Mouse (Mus musculus) lung, postnatal 4 days (tissue): Measurements from ENCODE around the gene Tdrd12.
"Not testable (repeated sequence)": the region's sequence is repeated elsewhere in the genome, so short reads cannot be mapped to it uniquely, and the experiment has no call there.

Experiments
- DNase-seq, 2 experiments: peaks; one replicate each; pipeline ENCODE4 v3.0.0; 2021

The Tdrd12 gene

DNA sequence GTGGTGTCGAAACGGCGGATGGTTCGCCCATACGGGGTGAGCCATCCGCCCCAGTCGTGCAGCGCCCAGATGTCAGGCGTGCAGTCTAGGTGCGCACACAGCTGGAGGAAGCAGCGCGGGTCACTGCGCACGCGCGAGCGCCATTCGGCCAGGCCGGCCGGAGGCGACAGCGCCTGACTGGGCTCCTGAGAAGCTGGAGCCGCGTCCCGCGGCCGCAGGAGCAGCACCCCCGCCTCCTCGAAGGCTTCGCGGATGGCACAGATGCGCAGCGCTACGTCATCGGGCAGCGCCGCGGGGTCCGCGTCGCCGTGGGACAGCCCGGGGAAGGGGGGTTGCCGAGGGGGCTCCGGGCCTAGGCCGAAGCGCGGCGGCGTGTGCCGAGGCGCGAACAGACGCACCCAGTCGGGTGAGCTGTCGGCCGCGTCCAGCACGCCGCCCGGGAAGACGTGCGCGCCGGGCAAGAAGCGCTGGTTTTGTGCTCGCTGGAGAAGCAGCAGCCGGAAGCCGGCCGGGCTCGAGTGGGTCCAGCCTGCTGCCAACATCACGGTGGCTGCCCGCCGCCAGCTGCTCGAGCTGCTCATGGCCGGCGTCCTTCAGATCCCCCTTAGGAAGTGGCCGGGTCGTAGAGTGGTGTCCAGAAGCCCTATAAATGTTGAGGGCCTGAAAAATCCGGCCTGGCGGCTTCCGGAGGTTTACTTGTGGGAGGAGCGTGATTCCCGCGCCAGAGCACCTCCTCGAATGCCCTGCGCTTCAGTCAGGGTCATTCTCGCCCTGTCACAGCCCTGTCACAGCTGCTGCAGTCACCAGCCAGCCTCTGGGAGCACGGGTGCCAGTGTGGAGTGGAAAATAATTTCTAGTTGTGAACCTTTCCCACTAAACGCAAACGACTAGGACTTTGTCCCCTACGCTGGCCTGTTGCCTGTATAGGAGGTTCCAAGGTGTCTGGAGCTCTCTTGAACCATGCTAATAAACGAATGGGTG lies 18.0 kb upstream of the Tdrd12 start:
- DNase-seq: peak; percentile 91 to 95

DNA sequence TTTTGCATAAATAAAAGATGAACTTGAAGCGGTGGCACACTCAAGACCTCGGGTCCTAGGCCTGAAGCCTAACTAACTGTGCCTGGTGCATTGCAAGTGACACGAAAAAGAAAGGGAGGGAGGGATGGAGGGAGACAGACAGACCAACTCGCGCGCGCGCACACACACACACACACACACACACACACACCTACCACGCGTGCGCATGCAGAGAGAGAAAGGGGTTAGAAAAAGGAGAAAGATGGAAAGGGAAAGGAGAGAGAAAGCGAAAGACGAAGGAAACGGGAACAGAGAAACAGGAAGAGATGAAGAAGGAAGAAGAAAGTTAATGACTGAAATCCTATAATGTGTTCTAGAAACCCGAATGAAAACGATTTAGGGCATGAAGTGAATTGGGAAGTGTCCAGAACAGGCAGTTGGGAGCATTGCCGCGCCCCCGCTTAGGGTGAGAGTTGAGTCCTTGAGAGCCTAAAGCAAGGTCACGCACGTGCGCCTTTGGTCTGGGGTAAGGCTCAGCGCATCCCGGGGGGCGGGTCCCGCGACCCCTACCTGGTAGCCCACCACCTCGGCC lies 17.1 kb upstream of the Tdrd12 start:
- DNase-seq: peak; percentile 17 to 27

DNA sequence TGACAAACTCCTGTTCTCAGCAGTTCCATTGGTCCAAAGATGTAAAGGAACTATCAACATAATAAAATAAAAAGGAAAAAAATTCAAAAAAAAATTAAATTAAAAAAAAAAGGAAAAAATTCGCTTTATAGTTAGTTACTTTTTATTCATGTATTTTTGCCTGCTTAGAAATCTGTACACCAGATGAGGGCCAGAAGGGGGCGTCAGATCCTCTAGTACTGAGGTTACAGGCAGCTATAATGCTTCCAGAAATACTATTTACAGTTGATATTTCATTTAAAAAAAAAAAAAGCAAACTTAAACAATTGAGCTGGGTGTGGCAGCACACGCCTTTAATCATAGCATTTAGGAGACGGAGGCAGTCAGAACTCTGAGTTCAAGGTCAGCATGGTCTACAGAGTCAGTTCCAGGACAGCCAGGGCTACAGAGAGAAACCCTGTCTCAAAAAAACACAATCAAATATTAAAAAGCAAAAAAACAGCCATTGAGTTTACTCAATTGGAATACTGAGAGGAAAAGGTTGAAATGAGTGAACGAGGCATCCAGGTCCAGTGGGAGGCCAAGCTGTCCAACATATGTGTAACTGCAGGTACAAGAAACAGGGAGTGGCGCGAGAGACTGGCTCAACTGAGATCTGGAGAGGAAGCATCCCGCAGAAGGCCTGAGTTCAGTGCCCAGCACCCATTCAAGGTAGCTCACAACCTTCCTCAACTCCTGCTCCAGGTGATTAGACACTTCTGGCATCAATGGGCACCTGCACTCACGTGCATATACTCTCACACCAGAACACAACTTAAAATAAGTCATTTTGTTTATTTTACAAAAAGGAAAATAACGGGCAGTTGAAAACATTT lies 16.4 kb upstream of the Tdrd12 start:
- DNase-seq: peak in 1 of 2 experiments; percentile 40

DNA sequence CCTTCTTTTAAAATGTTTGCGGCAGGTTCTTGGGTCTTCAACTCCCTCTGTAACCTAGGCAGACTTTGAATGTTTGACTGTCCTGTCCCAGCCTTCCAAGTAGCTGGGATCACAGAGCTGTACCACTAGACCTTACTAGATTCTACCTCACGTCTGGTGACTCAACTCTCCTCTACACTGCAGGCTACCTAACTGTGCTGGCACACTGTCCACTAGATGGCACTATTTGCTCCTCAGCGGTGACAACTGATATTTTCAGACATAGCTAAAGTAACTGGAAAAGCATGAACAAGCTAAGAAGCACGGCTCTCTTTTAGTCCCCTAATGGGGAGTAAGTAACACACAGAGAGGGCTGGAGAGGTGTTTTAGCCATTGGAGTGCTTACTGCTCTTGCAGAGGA lies 8.3 kb upstream of the Tdrd12 start:
- DNase-seq: peak; percentile 32 to 69

DNA sequence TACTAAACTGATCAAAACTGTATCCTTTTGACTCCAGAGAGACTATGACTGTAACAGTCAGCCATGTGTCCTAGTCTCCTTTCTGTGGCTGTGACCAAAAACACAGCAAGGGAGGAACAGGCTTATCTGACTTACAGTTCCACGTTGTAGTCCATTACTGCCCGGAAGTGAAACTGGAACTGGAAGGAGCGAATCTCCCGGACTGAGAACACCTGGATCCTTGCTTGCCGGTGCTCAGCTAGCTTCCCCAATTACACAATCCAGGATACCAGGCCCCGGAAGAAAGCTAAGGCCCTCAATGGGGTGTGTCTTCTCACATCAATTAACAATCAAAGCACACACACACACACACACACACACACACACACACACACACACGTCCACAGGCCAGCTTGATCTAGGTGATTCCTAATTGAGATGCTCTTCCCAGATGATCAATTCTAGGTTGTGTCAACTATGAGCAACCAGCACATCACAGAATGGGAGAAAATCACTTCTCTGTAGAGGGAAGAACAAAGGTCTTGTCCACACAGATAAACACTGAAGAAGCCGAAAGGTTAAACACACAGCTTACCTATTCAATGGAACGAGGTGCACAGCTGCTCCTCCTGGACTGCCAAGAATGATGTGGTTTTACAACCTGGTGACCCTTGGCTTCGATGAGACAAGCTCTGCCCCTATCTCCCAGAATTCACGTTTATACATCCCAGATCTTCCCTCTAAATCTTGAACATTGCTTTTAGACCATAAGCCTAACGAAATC lies 1.6 kb downstream of the Tdrd12 start:
- DNase-seq: no peak

DNA sequence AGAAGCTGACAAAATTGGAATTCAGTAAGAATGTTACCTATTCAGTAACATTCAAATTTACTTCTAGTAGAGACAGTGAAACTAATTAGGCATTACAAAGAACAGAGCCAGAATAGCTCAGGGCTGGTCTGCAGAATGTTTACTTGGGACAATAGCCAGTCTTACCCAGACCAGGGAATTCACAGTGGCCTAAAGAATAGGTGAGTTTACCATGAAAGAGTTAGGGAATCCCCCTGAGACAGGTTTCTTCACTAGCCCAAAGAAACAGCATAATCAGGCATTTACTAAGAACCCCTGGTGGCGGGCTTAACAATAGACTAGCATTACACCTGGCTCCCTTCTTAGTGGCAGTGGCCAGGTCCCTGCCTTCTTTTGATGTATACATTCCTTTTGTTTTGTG lies 7.0 kb downstream of the Tdrd12 start:
- not testable (repeated sequence) for DNase-seq

DNA sequence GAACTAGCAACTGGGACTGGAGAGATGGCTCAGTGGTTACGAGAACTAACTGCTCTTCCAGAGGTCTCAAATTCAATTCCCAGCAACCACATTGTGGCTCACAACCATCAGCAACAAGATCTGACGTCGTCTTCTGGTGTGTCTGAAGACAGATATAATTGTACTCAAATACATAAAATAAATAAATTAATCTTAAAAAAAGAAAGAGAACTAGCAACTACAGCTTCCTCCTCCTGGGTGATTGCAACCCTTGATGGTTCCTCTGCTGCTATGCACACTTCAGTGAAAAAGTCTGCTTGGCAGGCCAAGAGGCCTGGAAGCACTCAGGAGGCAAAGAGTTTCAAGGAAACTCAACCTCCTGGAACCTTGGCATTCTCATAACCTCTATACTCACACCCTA lies 7.5 kb downstream of the Tdrd12 start:
- no peak for DNase-seq

DNA sequence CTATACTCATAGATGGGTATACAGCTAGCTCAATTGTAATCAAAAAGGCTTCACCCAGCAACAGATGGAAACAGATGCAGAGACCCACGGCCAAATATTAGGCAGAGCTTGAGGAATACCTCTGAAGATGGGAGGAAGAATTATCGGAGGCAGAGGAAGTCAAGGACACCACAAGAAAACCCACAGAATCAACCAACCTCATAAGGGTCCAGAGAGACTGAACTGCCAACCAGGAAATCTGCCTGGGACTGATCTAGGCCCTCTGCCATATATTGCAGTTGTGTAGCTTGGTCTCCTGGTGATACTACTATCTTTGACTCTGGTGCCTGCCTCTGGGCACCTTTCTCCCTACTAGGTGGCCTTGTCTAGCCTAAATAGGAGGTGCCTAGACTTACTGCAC lies 10.8 kb downstream of the Tdrd12 start:
- no peak for DNase-seq

DNA sequence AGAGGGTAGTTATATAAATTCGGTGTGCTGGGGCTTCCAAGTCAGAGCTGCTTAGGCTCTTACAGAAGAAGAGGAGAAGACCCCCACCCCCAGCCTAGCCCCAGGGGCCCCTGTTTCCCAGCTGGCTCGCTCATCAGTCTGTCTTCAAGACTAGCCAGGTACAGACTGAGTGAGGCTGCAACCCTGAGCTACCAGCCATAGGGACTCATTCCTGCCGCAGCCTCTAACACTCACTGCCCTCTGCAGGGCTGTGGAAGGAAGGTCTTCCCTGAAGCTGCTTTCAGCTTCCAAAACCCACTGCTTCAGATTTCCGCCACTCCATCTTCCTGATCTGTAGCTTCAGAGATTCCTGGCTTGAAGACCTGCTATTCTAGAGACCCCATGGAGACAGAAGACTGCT lies 35.5 kb downstream of the Tdrd12 start:
- no peak for DNase-seq

DNA sequence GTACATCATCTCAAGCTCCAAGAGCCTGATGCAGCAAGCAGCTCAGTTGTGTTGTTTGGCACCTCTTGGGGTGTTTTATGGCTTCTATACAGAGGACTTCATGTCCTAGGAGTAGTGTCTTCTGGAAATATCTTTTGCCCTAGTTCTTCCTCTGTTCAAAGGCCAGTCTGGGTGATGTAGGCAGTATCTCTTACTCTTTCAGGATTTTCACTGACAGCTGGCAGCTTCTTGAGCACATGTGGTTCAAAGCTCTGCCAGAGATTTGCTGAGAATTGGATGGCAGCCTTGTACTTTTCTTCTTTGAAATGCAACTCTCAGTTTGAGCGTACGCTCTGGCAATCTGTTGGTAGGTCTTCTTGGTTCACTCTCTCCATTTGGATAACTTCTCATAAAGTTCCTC lies 40.0 kb downstream of the Tdrd12 start:
- no peak for DNase-seq

DNA sequence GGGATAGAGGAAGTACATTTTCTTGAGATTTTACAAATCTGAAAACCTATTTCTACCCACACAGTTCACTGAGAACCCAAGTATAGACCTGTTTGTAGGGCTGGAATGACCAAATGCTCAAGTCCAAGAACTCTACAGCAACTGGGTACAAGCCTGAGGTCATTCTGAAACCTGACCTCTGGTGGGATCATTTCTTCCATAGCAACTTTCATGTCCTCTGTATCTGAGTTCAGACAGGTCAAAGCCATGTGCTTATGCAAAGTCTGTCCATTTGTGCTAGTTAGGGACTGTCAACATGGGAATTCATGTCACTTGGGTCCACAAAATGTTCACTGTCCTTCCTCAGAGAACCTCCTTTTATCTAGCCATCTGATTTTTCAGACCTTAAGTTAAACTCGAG lies 46.5 kb downstream of the Tdrd12 start:
- no peak for DNase-seq

DNA sequence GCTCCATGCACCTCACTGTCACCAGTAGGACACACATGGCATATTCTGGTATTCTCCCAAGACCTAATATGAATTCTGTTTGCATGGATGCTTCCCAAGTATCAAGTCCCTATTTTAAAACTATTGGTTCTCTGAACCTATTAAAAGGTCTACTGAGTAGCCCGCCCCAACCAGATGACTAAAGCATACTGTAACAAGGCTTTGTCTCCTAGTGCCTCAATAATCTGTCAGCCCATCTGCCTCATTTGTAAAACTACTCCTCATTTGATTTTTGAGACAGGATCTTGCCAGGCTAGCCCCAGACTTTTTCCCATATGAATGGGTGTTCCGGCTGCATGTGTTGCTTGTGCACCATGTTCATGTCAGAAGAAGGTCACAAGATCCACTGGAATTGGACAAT lies 47.4 kb downstream of the Tdrd12 start:
- DNase-seq: no peak

DNA sequence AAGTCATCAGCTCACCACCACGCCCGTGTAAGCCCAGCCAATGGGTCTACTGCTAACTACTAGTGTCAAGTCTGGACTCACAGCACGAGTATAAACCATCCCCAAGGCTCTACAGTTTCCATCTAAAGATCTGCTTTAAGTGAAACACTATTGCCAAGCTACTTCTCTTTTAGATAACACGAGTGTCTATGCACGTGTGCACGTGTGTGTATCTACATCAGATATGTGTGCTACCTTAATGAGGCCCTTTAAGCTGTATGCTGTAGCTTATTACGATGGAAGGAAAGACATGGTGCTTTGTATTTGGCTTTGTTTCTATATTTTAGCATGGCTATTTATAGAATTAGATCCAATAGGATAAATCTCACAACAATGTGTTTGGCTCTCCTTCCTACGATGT lies 51.0 kb downstream of the Tdrd12 start:
- no peak for DNase-seq

DNA sequence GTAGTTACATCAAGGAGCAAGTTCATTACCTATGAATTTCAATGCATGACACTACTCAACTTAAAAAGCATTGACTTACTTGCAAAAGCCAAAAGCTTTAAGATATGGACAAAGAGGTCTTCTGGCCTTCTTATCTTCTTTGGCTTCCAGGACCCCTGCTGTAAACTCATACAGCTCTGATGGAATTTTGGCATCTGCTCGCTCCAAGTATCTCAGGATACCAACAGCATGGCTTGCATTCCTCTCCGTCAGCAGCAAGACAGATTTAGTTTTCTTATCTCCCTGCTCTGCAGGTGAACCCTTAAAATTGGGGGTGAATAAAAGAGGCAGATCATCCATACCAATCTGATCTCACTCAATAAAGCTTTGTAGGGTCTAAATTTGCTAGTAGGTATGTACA lies 52.4 kb downstream of the Tdrd12 start:
- DNase-seq: no peak

DNA sequence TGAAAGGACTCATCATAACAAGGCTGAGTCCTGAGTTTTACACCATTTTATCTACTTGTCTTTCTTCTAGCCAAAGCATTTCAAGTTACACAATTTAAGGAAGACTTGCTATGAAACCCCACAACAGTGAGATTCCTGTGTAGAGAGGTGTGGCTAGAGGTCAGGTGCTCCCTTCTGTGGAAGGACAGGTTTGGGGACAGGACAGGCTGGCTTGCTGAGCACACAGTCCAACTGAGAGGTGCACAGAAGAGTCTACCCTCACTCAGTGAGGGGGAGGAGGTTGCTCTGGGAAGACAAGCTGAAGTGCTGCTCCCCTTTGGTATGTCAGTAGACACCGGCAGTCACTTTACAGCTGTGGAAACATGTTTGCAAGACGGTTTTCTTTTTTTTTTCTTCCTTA lies 61.1 kb downstream of the Tdrd12 start:
- no peak for DNase-seq

DNA sequence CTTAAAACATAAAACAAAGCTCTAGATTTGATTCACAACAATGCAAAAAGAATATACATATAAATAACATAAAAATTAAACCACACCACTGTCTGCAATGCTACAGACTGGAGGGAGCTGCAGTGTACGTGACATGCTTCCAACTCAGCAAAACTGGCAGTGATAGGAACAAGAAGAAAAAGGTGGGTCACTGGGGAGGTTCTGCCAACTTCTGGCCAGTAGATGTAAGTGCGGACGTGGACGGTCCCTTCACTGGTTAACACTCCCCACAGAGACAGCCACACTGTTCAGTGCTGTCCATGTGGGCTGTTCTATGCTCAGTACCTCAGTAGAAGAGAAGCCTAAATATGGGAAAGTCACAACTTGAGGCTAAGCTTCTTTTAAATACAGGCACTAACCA lies 66.8 kb downstream of the Tdrd12 start:
- no peak for DNase-seq

DNA sequence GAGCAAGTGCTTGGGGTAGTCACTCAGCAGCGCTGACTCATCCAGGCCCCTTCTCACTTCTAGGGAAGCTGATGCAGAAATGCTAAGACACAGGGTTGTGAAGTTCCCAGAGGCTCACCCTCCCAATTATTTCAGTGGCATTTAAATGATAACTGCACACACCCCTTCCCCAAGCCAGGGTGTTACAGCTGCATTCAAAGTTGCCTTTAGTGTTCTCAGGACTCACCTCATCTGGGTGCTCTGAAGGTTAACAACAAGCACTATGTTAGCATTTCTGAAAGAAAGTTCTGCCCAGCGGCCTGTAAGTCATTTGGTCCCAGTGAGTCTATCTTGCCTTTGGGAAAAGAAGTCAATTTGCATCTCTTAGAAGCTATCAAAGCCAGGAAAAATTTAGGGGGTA lies 69.7 kb downstream of the Tdrd12 start:
- no peak for DNase-seq

DNA sequence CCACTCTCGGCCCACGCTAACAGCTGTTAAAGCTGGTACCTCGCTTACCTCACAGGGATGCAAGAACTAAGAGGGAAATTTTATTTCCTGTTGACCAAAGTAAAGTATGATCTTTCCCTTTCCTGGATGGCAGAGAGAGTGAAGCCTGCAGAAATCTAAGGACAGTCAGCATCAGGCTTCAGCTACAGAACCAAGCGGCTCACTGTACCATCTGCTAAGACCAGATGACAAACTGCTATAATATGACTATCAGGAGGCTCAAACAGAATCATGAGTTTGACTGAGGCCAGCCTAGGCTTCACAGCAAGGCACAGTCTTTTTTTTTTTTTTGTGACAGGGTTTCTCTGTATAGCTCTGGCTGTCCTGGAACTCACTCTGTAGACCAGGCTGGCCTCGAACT lies 72.5 kb downstream of the Tdrd12 start:
- DNase-seq: no peak

DNA sequence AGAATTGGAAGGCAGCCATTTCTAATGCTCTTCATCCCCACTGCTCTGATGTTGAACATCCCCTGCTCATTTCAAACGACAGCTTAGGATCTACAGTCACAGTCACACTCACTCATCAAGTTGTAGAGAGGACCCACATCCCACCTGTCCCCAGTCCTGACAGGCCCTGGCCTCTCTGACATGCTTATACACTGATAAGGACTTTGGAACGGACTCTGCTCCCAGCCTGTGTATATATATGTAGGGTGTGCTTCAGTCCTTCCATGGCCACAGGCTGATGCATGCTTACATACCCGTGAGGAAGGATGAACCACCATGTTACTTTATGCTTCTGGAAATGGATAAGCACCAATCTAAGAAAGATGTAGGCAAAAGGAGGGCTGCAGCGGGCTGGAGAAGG lies 76.6 kb downstream of the Tdrd12 start:
- no peak for DNase-seq

DNA sequence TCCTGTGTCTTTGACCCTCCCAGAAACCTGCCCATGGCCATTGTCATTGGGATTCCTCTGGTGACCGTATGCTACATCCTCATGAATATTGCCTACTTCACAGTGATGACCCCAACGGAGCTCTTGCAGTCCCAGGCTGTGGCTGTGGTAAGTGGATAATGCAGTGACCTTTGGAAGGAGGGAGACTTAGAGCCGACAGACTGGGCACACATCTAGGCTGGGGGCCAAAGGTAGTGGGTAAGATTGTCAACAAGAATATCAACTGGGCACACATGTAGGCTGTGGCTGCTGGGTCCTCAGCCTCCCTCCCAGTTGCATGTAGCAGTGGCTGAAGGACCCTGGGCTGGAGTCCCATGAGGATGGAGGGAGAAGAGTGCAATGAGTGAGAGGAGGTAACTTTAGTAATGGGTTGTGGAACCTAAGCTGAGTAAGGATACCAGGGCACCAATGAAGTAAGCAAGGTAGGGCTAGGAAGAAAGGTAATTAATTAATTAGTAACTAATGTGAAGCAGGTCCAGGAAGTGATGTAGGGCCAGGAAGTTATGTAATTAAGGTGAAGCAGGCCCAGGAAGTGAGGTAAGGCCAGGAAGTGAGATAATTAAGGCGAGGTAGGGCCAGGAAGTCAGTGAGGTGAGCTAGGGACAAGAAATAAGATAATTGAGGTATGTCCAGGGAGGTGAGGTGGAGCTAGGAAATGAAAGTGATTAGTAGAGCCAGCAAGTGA lies 81.3 kb downstream of the Tdrd12 start:
- DNase-seq: no peak

DNA sequence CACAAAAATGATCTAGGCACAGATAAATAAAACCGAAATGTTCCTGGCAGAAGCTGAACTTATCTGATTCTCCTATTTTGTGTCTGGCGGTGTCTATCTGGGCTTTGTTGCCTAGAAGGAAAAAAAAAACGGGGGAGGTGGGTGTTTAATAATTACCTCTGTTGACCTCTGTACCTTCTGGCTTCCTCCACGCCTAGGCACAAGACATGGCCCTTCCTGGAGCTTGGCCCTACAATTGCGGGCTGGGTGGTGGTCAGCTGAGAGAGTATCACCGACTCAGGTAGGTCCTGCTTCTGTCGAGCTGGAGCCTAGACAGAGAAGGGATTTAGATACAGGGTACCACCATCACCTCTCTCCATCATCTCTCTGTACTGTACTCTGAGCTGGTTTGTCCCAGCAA lies 88.7 kb downstream of the Tdrd12 start:
- DNase-seq: no peak
